Mouse (Mus musculus) G1E (cell line): ENCODE results near the gene Frat2. TPM values are rescaled to one million over a fixed set of nuclear protein-coding genes. Genes with fewer than 3 reads are reported as not detected.

Experiments
- ATAC-seq: 2 replicates; pipeline ENCODE4 v1.8.0; 2016; ENCODE audit warnings: mild to moderate bottlenecking; ENCODE audit not compliant: insufficient number of reproducible peaks, poor library complexity, low FRiP score, severe bottlenecking; ENCODE audit errors: extremely low read depth
- DNase-seq: peaks from one replicate; pipeline ENCODE4 v3.0.0; 2012; ENCODE audit warnings: low spot score
- H3K27me3 ChIP-seq: 2 replicates; pipeline ENCODE4 v1.6.1; 2012; ENCODE audit warnings: mild to moderate bottlenecking, low read length, inconsistent platforms; ENCODE audit not compliant: insufficient read depth
- H3K36me3 ChIP-seq: replicated peaks from 2 replicates; pipeline ENCODE3; 2012; ENCODE audit warnings: mild to moderate bottlenecking, inconsistent platforms
- H3K4me1 ChIP-seq: 2 replicates; pipeline ENCODE4 v1.6.1; 2012; ENCODE audit warnings: low read depth, low read length, inconsistent platforms, mixed read lengths; ENCODE audit not compliant: insufficient read depth
- H3K4me3 ChIP-seq: 2 replicates; pipeline ENCODE4 v1.5.1; 2012; ENCODE audit warnings: low read depth, mild to moderate bottlenecking, inconsistent platforms, low read length, moderate library complexity, mixed read lengths
- H3K9me3 ChIP-seq: replicated peaks from 2 replicates; pipeline ENCODE4 v1.6.1; 2012; ENCODE audit warnings: inconsistent platforms
- CTCF ChIP-seq: IDR thresholded peaks from 2 replicates; pipeline ENCODE4 v1.5.1; 2012; ENCODE audit warnings: low read depth, low read length, inconsistent platforms, mixed read lengths
- GATA1 ChIP-seq: IDR thresholded peaks from 2 replicates; pipeline ENCODE4 v1.6.1; 2012; ENCODE audit warnings: borderline replicate concordance, low read length, inconsistent platforms, mixed read lengths
- GATA2 ChIP-seq: IDR thresholded peaks from 2 replicates; pipeline ENCODE4 v1.6.1; 2012; ENCODE audit warnings: low read depth, low read length, inconsistent platforms, borderline replicate concordance
- POLR2AphosphoS5 ChIP-seq: IDR thresholded peaks from 2 replicates; pipeline ENCODE4 v1.6.1; 2012; ENCODE audit warnings: low read depth, low read length, inconsistent platforms; ENCODE audit not compliant: insufficient replicate concordance
- TAL1 ChIP-seq: conservative IDR thresholded peaks from 2 replicates; pipeline ENCODE4 v1.6.1; 2012; ENCODE audit warnings: low read depth, low read length, inconsistent platforms, mixed read lengths
- polyA plus RNA-seq: library from polyadenylated mRNA; stranded (reverse); fragments of >175 nt; gene quantifications from 2 replicates; pipeline ENCODE4 v1.2.3, GENCODE M21; 2012
- total RNA-seq, 2 experiments: library from RNA; stranded (forward) in 1 of 2; stranded (reverse) in 1 of 2; fragments of 200-1000 nt in 1 of 2; fragments of >200 nt in 1 of 2; fragmentation: Nextera tagmentation in 1 of 2; gene quantifications; 2 replicates each; pipeline ENCODE4 v1.2.3; 2014 to 2017

Frat2 gene
- total and polyA plus RNA-seq, 3 experiments = 17.8 to 42.6 (median 23.4) TPM

DNA sequence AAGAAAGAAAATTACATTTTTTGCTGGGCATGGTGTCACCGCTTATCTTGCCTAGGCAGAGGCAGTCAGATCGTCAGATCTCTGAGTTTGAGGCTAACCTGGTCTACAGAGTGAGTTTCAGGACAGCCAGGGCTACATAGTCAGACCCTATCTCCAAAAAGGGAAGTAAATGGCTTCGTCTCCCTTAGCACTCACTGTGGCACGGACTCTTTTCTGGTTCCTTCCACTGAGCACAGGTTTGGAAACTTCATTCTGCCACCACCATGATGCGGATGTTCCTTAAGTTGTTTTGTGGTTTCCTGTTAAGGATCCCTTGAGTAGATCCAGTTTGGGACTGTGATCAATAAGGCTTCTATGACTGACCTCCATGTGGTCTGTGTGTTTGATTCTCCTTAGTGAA lies 23.0 kb downstream of the Frat2 start:
- ATAC-seq = no peak
- no peak overlapping the region for H3K4me3 ChIP-seq

DNA sequence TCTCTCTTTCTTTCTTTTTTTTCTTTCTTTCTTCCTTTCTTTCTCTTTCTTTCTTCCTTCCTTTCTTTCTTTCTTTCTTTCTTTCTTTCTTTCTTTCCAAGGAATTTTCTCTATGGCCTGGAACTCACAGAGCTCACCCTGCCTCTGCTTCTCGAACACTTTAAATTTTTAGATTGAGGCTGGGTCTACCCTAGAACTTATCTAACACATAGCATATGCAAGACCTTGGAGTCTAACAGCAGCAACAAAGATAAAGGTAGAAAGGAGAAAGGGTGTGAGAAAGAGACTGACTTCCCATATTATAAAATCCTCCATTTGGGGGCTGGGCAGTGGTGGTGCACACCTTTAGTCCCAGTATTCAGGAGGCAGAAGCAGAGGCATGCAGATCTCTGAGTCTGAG lies 25.3 kb downstream of the Frat2 start:
- Histone ChIP-seq H3K4me1 (peaks cover 23% of the 10 kb centered on the region), H3K9me3 (no peaks in the 10 kb centered on the region), H3K4me3 (no peak overlapping the region), H3K27me3 (no peaks in the 10 kb centered on the region), H3K36me3 (no peaks in the 10 kb centered on the region)
- ATAC-seq = no peak
- no peak for TF ChIP-seq POLR2AphosphoS5
- TF ChIP-seq GATA1 = no peak
- no peak for TF ChIP-seq CTCF
- TF ChIP-seq TAL1 = no peak
- no peak for TF ChIP-seq GATA2
- DNase-seq = no peak

More for the DNA sequence above, 23.0 kb downstream of the Frat2 start:
- TF ChIP-seq POLR2AphosphoS5 (no peak), TAL1 (no peak), CTCF (no peak), GATA1 (no peak), GATA2 (no peak)
- no peaks in the 10 kb centered on the region for H3K27me3 ChIP-seq
- no peak for DNase-seq
- peaks cover 27% of the 10 kb centered on the region for H3K4me1 ChIP-seq
- H3K36me3 ChIP-seq = no peaks in the 10 kb centered on the region
- no peaks in the 10 kb centered on the region for H3K9me3 ChIP-seq

DNA sequence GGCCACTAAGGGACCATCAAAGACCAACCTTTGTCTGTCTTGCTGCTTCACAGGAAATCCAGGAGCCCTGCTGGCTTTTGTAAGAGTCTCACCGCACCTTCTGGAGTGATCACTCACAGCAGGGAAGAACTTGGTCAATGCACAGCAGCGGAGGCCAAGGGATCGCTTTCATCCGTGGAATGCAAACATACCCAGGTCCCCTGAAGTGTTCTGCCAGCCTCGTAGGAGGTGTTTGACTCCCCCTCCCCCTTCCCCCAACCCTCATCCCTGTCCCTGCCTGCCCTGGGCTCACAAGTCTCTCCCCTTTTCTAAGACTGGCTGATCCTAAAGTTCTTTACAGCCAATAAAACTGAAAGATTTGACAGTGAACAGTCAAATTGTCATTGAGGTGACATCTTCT lies 26.5 kb downstream of the Frat2 start:
- no peak overlapping the region for H3K4me3 ChIP-seq
- H3K36me3 ChIP-seq = no peaks in the 10 kb centered on the region
- peaks cover 30% of the 10 kb centered on the region for H3K4me1 ChIP-seq
- TF ChIP-seq GATA1 (no peak), POLR2AphosphoS5 (no peak), TAL1 (no peak), GATA2 (no peak), CTCF (no peak)
- H3K27me3 ChIP-seq = no peaks in the 10 kb centered on the region
- ATAC-seq (no peak), DNase-seq (no peak)
- H3K9me3 ChIP-seq = no peaks in the 10 kb centered on the region

DNA sequence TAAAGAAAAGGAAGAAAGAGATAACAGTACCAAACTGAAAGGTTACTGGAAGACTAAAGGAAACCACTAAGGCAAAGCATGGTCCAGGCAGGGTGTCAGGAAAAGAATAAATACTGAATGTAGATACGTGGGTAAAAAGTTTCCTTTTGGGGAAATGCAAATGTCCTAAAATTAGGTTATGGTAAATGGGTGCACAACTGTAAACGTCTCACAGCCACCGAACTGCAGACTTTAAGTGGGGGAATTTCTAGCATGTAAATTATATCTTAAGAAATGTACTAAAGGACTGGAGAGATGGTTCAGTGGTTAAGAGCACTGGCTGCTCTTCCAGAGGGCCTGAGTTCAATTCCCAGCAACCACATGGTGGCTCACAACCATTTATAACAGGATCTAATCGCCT lies 29.2 kb downstream of the Frat2 start:
- no peak for DNase-seq

DNA sequence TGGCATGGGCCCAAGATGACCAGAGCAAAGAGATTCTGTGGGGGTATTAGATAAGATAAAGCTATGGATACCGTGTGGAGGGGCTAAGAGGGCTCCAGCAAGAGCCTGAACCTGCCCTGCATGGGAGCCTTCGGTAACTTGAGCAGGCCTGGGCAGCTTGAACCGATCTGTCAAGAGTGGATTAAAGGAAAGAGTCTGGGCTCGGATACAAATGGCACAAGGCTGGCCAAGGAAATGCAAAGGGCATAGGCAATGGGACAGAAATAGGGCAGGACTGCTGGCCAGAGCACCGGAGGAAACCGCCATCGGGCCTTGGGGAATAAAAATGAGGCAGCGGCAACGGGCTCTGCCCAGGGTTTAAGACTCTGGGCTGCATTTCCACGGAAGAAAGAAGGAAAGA lies 30.6 kb downstream of the Frat2 start:
- no peak for TF ChIP-seq GATA1
- no peak for TF ChIP-seq POLR2AphosphoS5
- no peak for TF ChIP-seq GATA2
- TF ChIP-seq CTCF = no peak
- no peaks in the 10 kb centered on the region for H3K27me3 ChIP-seq
- H3K4me1 ChIP-seq = peaks cover 13% of the 10 kb centered on the region
- no peaks in the 10 kb centered on the region for H3K36me3 ChIP-seq
- H3K4me3 ChIP-seq = no peak overlapping the region
- H3K9me3 ChIP-seq = peaks cover 4% of the 10 kb centered on the region
- ATAC-seq = no peak
- DNase-seq = no peak

More for the DNA sequence above, 29.2 kb downstream of the Frat2 start:
- ATAC-seq = no peak
- no peaks in the 10 kb centered on the region for H3K27me3 ChIP-seq
- peaks cover 21% of the 10 kb centered on the region for H3K4me1 ChIP-seq
- H3K36me3 ChIP-seq = no peaks in the 10 kb centered on the region
- no peak overlapping the region for H3K4me3 ChIP-seq
- TF ChIP-seq CTCF (no peak), GATA1 (no peak), POLR2AphosphoS5 (no peak), TAL1 (no peak)
- peaks cover 2% of the 10 kb centered on the region for H3K9me3 ChIP-seq

DNA sequence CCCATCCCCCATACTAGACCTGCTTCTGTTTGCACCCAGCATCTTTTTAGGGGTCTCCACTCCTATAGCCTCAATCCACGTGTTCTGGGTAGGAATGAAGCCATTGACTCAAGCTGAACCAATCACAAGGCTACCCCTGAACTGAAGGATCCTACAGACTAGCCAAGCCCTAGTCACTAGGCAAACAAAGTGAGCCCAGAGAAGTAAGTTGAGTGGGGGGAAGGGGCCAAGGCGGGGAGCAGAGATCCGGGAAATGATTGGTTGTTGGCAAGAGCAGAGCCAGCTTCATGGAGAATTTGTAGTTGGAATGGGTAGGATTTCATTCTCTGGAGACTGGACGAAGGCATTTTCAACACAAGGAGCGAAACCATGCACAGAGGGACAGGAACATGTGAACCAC lies 31.0 kb downstream of the Frat2 start:
- H3K4me3 ChIP-seq = no peak overlapping the region
- peaks cover 13% of the 10 kb centered on the region for H3K4me1 ChIP-seq
- TF ChIP-seq CTCF (no peak), GATA2 (no peak), TAL1 (no peak), GATA1 (no peak), POLR2AphosphoS5 (no peak)
- no peaks in the 10 kb centered on the region for H3K27me3 ChIP-seq
- peaks cover 4% of the 10 kb centered on the region for H3K9me3 ChIP-seq
- no peaks in the 10 kb centered on the region for H3K36me3 ChIP-seq
- ATAC-seq (no peak), DNase-seq (no peak)

DNA sequence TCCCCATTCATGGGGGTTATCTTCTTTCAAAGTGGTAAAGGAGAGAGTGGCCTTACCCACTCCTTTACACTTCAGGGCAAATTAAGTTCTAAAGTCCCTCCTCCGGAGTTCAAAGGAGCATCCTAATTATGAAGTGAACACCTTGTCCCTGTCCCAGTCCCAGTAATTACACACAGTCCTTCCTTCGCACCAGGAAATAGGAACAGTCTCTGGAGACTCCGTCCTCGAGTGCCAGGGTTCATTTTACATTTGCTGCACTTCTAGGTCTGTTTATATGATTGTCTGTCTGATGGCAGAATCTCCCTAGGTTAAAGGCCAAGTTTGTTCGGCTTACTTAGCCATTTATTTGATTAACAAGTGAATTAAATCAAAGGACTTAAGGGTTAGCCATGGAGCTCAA lies 31.5 kb downstream of the Frat2 start:
- ATAC-seq (no peak), DNase-seq (no peak)
- peaks cover 13% of the 10 kb centered on the region for H3K4me1 ChIP-seq
- H3K9me3 ChIP-seq = peaks cover 4% of the 10 kb centered on the region
- TF ChIP-seq TAL1 (no peak), CTCF (no peak), GATA1 (no peak), GATA2 (no peak), POLR2AphosphoS5 (no peak)
- H3K4me3 ChIP-seq = no peak overlapping the region
- H3K36me3 ChIP-seq = no peaks in the 10 kb centered on the region
- no peaks in the 10 kb centered on the region for H3K27me3 ChIP-seq
